Mouse (Mus musculus): Measurements from ENCODE around the gene Tas1r2.

- no peak for TF ChIP-seq GATA1 (IDR thresholded peaks at IDR 0.05; ENCODE audit: low read length)
- TF ChIP-seq TAL1 (IDR thresholded peaks at IDR 0.05; ENCODE audit: low read length): no peak
Observed at GRCm38 (mm10) chr4:139606732-139607131, 46.6 kb upstream of the Tas1r2 start.
